Mouse (Mus musculus): ENCODE results near the gene Pdcd11.

Pdcd11 gene

DNA sequence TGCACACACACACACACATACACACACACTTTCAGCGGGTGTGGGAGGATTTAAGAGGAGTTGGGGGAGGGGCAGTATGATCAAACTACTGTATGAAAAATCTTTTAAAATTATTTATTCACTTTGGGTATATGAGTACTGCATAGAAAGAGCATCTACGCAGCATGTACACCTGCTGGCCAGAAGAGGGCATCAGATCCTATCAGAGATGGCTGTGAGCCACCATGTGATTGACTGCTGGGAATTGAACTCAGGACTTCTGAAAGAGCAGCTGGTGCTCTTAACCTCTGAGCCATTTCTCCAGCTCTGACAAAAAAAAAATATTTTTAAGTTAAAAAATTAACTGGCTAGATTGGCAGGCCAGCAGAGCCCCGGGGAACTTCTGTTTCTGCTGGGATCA is 83.9 kb downstream of the Pdcd11 start:
- DNase-seq: no peak

DNA sequence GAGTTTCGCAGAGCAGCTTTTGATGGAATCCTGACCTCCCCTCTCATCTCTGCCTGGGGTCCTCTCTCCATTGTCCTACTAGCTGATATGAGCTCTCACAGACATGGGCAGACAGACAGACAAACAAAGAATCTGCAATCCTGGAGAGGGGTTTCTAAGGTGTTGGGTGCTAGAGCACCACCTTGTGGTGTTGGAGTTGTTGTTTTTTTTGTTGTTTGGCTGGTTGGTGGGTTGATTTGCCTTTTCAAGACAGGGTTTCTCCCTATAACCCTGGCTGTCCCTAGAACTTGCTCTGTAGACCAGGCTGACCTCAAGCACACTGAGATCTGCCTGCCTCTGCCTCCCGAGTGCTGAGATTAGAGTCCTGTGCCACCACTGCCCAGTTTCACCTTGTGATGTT is 84.9 kb downstream of the Pdcd11 start:
- no peak for DNase-seq

DNA sequence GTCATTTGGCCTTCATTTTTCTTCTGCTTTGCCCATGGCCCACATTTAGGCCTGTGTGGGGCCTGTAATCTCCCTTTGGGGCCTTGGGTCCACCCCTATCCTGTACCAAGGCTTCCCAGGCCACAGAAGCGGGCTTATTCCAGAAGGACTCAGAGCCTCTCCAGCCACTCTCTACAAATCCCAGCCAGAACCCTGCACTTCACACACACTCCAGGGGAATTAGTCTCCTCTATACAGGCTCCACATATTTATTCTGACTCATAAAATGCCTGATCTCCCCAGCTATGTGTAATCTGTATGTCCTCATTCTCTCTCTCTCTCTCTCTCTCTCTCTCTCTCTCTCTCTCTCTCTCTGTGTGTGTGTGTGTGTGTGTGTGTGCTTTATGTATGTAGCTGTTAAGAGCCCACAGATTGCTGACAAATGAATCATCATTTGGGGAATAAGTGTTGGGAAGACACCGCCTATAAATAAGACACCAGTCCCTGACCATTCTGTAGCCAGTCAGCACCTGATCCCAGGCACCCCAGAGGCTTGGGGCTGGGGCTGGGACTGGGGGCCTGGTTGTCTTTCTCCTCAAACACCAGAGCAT is 86.4 kb downstream of the Pdcd11 start:
- DNase-seq: no peak

DNA sequence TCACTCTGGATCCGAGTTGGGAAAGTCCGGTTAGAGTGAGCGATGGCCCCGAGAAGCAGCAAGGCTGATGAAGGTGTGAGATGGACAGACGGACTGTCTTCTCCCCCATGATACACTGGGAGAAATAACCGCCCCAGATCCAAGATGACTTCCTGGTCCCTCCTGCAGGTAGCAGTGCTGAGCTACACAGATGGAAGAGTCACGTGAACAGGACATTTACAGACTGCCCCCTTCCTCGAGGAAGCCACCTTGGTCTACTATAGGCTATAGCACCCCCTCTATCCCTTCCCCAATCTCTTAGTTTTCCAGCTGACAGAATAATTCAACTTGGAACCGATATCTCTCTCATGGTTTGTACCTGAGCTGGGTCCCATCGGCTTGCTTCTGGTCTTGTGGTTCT is 87.4 kb downstream of the Pdcd11 start:
- no peak for DNase-seq

DNA sequence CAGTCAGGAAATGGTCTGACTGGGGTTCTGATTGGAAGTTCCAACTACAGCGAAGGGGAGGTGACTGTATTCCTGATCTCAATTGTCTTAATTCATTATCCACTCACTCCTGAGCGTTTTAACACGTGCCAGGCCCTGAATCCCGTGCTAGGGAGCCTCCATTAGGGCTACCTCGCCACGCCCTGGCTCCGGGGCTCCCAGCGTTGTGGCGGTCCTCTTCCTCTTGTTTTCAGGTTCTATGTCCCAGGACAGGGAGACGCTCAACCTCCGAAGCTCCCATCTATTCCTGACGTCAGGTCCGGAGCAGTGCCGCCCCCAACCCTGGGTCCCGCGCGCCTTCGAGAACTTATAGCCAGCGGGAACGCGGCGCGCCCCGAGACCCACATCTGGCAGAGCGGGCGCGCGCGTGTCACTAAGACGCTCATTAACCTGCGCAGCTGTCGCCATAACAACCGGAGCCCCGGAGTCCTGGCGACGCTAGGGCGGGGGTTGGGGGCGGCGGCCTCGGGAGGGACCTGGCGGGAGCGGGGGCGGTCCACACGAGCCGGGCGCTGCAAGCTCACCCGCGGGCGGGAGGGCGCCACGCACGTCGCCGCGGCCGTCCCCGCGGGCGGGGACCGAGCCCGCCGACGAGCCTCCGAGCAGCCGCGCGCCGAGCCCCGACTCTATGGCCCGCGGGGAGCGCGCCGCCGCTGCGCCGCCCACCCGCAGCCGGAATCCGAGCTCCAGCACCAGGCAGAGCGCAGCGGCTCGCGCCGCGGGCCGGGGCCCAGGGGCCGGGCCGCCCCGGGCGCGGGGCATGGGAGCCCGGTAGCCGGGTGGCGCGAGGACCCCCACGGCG is 88.1 kb downstream of the Pdcd11 start, which contains the start of gene Neurl1a:
Neurl1a (plus strand) TSS at position 390 of the 841 bp plus-strand sequence.
- DNase-seq: peak in 1 of 2 experiments; percentile 10

DNA sequence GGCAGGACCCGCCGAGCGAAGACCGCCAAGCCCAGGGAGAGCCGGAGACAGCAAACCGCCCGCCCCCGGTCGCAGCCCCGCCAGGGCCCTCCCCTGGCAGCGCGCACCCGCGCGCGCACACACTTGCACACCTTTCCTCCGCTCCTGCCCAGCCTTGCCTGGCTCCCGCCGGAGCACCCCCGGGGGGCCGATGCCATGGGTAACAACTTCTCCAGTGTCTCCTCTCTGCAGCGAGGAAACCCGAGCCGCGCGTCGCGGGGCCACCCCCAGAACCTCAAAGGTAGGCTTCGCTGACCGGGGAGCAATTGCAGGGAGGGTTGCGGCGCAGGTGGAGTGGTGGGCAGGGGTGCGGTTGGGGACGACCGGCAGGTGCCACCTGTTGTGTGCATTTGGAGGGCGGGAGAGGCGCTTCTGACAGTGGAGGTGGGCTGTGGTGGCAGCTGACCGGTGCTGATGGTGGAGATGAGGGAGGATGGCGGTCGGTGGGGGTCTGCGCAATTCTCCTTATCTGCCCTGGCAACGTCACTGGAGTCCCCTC is 88.8 kb downstream of the Pdcd11 start:
- DNase-seq: peak in 1 of 2 experiments; percentile 8

DNA sequence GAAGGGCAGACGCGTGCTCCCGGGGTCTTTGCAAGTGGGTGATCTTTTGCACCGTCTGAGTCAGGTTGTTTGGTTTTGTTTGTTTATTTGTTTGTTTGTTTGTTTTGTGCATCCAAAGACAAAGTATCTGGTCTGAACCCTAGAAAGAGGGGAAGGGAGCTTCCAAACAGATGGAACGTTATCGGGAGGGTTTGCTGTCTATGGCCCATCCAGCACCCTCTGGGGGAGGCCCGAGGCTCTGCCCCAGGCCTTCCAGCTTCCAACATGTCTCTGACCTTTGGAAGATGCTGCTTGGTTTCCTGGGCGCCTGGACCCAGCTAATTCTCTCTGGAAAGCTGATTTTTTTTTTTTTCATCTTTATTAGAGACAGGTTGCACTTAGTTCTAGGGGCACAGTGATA is 89.4 kb downstream of the Pdcd11 start:
- no peak for DNase-seq

Measured in thymus, adult 18-20 months (tissue).